Mouse (Mus musculus) neural tube, embryonic 14.5 days (tissue): ENCODE measurements around the gene Rexo5. TPM values are rescaled to one million over a fixed set of nuclear protein-coding genes. Genes with fewer than 3 reads are reported as not detected.

ENCODE experiments used
- ATAC-seq: fragments of 200-750 bp; cut with Nextera tagmentation; 2 replicates; pipeline ENCODE4 v1.8.0; 2017; ENCODE audit warnings: low read depth, mild to moderate bottlenecking, moderate TSS enrichment, moderate library complexity
- H3K27ac ChIP-seq: fragments of 300-500 bp; sonication (generic); 2 replicates; pipeline ENCODE4 v1.5.1; 2014; ENCODE audit warnings: low read depth, mild to moderate bottlenecking, control low read depth, low read length, moderate library complexity, mixed read lengths
- H3K27me3 ChIP-seq: fragments of 300-500 bp; sonication (generic); 2 replicates; pipeline ENCODE4 v1.6.1; 2014; ENCODE audit warnings: low read length; ENCODE audit not compliant: control insufficient read depth, insufficient read depth
- H3K36me3 ChIP-seq: fragments of 300-500 bp; sonication (generic); 2 replicates; pipeline ENCODE4 v1.6.1; 2014; ENCODE audit warnings: low read length, mixed read lengths; ENCODE audit not compliant: control insufficient read depth, insufficient read depth
- H3K4me1 ChIP-seq: fragments of 300-500 bp; sonication (generic); 2 replicates; pipeline ENCODE4 v1.6.1; 2014; ENCODE audit warnings: low read length; ENCODE audit not compliant: control insufficient read depth, insufficient read depth
- H3K4me2 ChIP-seq: fragments of 300-500 bp; sonication (generic); 2 replicates; pipeline ENCODE4 v1.6.1; 2014; ENCODE audit warnings: mild to moderate bottlenecking, low read depth, low read length, control low read depth
- H3K4me3 ChIP-seq: fragments of 300-500 bp; sonication (generic); 2 replicates; pipeline ENCODE4 v1.5.1; 2014; ENCODE audit warnings: low read depth, low read length, control low read depth, mixed read lengths
- H3K9ac ChIP-seq: fragments of 300-500 bp; sonication (generic); replicated peaks from 2 replicates; pipeline ENCODE4 v1.6.1; 2014; ENCODE audit warnings: low read depth, mild to moderate bottlenecking, control low read depth, low read length, mixed read lengths
- H3K9me3 ChIP-seq: fragments of 300-500 bp; sonication (generic); 2 replicates; pipeline ENCODE4 v1.6.1; 2016; ENCODE audit warnings: low read length; ENCODE audit not compliant: control insufficient read depth
- WGBS: fragments of 180-500 bp; shearing (Covaris S2); extraction: QIAGEN DNeasy Blood & Tissue Kit; methylation state at CpG from one replicate; pipeline ENCODE4 v1.1.7; 2014; 5-methylcytosine and 5-hydroxymethylcytosine counted together
- polyA plus RNA-seq: library from polyadenylated mRNA; unstranded; fragments of >200 nt; fragmentation: Nextera tagmentation; extraction: Ambion mirVana; gene quantifications from 2 replicates; pipeline ENCODE4 v1.2.1, GENCODE M21; 2014

The Rexo5 gene
- polyA plus RNA-seq, 1 experiment from 2014 or later = 14.3 TPM

DNA sequence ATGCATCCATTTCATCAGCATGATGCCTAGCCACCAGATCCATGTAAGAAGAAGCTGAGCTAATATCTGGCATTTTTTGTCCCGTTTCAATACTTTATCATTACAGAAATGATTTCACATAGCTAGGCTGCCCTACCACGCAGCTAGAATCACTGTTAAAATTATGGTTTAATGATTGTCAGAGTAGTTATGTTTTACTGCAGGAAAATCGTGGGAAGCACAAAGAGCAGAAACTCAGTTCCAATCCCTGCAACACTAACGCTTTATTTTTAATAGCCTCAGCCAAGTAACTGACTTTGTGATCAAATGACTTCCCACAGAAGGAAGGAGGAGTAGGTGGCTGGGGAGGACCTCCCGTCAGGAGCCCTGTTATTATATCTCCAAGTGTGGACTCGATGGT lies 26.8 kb upstream of the Rexo5 start:
- Histone ChIP-seq H3K9ac (no peak overlapping the region), H3K4me1 (no peaks in the 10 kb centered on the region), H3K27ac (no peak overlapping the region), H3K4me3 (no peak overlapping the region), H3K27me3 (no peaks in the 10 kb centered on the region), H3K9me3 (no peaks in the 10 kb centered on the region), H3K36me3 (no peaks in the 10 kb centered on the region), H3K4me2 (no peak overlapping the region)
- ATAC-seq = no peak
- WGBS = 83% methylated on average over 6 of the region's 6 CpGs

DNA sequence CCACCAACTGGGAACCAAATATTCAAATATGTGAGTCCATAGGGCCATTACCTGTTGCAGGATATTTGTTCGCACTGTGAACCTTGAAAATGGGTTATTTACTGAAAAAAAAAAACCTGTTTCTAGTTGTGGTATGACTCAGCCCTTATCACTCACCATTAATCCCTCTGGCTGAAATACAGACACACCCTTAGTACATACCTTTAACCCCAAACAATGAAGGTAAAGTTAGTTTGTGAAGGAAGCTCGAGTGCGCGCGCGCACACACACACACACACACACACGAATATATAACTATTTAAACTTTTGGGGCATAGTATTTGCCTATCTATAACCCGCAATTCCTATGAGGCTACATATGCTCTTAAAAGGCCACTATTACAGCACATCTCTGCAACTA lies 23.9 kb upstream of the Rexo5 start:
- no peak overlapping the region for H3K9ac ChIP-seq
- 93% methylated on average over 8 of the region's 8 CpGs for WGBS

GRCm38 (mm10) chr7:119783453-119783852 lies 10.4 kb upstream of the Rexo5 start:
- Histone ChIP-seq H3K36me3 (peaks cover 22% of the 10 kb centered on the region; the same call in 1 of the 2 replicates), H3K27me3 (no peaks in the 10 kb centered on the region), H3K27ac (no peak overlapping the region), H3K4me3 (no peak overlapping the region), H3K4me1 (no peaks in the 10 kb centered on the region), H3K4me2 (no peak overlapping the region), H3K9me3 (no peaks in the 10 kb centered on the region), H3K9ac (no peak overlapping the region)
- no peak for ATAC-seq
- WGBS = 93% methylated on average over 2 of the region's 2 CpGs

More for the DNA sequence above, 23.9 kb upstream of the Rexo5 start:
- ATAC-seq = no peak
- no peaks in the 10 kb centered on the region for H3K27me3 ChIP-seq
- H3K36me3 ChIP-seq = no peaks in the 10 kb centered on the region
- no peak overlapping the region for H3K4me2 ChIP-seq
- no peak overlapping the region for H3K4me3 ChIP-seq
- no peaks in the 10 kb centered on the region for H3K9me3 ChIP-seq
- no peaks in the 10 kb centered on the region for H3K4me1 ChIP-seq
- H3K27ac ChIP-seq = no peak overlapping the region

DNA sequence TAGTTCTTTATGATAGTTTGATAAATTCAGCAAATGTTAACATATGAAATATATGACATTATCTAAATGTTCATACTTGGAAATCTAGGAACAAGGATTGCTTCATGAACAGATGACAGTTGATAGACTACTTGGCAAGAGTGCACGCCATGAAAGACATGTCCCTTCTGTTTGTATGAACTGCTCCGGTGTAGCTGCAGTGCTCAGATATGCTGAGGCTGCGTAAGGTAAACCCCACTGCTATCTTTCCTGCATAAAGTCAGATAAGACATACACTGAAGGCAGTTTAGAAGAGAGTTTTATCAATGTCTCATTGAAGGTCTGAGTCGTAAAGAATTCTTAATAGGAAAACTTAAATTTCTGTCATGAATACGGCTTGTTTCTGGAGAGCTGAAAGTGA lies 8.9 kb upstream of the Rexo5 start:
- Histone ChIP-seq H3K4me3 (no peak overlapping the region), H3K36me3 (peaks cover 22% of the 10 kb centered on the region; the same call in 1 of the 2 replicates), H3K9me3 (no peaks in the 10 kb centered on the region), H3K27ac (no peak overlapping the region), H3K27me3 (no peaks in the 10 kb centered on the region), H3K4me1 (no peaks in the 10 kb centered on the region), H3K9ac (no peak overlapping the region), H3K4me2 (no peak overlapping the region)
- 99% methylated on average over 5 of the region's 5 CpGs for WGBS
- no peak for ATAC-seq

DNA sequence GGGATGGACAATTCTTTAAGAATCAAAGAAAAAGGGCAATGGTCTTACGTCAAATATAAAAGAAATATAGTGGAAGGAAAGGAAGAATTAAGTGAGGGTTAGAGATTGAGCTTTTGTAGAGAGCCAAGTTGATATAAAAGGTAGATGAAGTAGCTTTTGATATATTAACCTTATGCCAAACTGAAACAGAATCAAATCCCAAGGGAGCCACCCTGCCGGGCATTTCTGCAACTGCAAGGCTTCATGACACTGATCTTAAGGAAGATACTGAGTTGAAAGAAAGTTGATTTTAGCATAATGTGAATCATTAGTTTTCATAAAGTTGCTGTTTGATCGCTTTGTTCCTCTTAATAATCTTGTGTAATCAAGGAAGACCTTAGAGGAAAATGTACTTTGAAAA lies 4.8 kb upstream of the Rexo5 start:
- no peak overlapping the region for H3K9ac ChIP-seq
- H3K36me3 ChIP-seq = peaks cover 15% of the 10 kb centered on the region; the same call in 1 of the 2 replicates
- no peak overlapping the region for H3K27ac ChIP-seq
- H3K4me3 ChIP-seq = no peak overlapping the region
- WGBS = 85% methylated on average over 3 of the region's 3 CpGs
- no peaks in the 10 kb centered on the region for H3K27me3 ChIP-seq
- no peak overlapping the region for H3K4me2 ChIP-seq
- 0 out of 2 replicates have a peak, but pooled peaks cover 2% of the 10 kb centered on the region for H3K4me1 ChIP-seq
- ATAC-seq = no peak
- no peaks in the 10 kb centered on the region for H3K9me3 ChIP-seq

- H3K27ac ChIP-seq = peak overlapping the region; percentile 55
- 0 out of 2 replicates have a peak, but pooled peaks cover 6% of the 10 kb centered on the region for H3K4me1 ChIP-seq
- 0% methylated on average over 21 of the region's 21 CpGs for WGBS
- peak overlapping the region; percentile 82 for H3K4me2 ChIP-seq
- H3K9ac ChIP-seq = peak overlapping the region; percentile 62
- no peaks in the 10 kb centered on the region for H3K27me3 ChIP-seq
- H3K4me3 ChIP-seq = peak overlapping the region; percentile 70
- no peaks in the 10 kb centered on the region for H3K36me3 ChIP-seq
- no peaks in the 10 kb centered on the region for H3K9me3 ChIP-seq
- ATAC-seq = no peak; the same call in 1 of the 2 replicates
Measured at GRCm38 (mm10) chr7:119794251-119794638, 439 bp downstream of the Rexo5 start.

DNA sequence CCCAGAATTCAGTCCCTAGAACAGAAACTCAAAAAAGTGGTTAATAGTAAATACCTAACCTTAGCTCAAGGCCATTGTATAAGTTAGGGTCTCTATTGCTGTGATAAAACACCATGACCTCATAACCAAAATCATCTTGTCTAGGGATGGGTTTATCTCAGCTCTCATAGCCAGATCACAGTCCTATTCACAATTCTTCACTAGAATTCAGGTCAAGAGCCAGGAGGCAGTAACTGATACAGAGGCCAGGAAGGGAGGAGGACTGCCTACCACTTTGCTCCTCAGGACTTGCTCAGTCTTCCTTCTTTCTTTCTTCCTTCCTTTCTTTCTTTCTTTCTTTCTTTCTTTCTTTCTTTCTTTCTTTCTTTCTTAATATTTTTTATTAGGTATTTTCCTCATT lies 1.5 kb downstream of the Rexo5 start:
- H3K4me2 ChIP-seq = 0 out of 2 replicates have a peak overlapping the region, but pooled peaks have one; percentile 2
- no peak overlapping the region for H3K27ac ChIP-seq
- no peaks in the 10 kb centered on the region for H3K27me3 ChIP-seq
- no peaks in the 10 kb centered on the region for H3K9me3 ChIP-seq
- H3K36me3 ChIP-seq = no peaks in the 10 kb centered on the region
- H3K4me1 ChIP-seq = 0 out of 2 replicates have a peak, but pooled peaks cover 6% of the 10 kb centered on the region
- ATAC-seq = no peak
- no peak overlapping the region for H3K4me3 ChIP-seq
- no peak overlapping the region for H3K9ac ChIP-seq

DNA sequence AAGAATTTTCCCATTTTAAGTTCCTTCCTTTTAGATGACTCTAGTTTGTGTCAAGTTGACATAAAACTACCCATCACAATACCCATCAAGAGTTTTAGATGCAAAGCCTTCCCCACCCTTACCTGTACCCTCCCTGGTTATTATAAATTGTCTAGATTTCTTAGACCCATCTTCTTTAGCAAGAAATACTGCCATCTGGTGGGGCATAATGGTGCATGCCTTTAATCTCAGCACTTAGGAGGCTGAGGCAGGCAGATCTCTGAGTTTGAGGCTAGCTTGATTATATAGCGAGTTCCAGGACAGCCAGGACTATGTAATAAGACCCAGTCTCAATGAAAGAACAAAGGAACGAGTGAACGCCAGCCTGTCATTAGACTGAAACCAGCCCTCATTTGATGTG lies 6.7 kb downstream of the Rexo5 start:
- no peaks in the 10 kb centered on the region for H3K9me3 ChIP-seq
- no peaks in the 10 kb centered on the region for H3K36me3 ChIP-seq
- 97% methylated on average over 3 of the region's 3 CpGs for WGBS
- ATAC-seq = no peak
- no peak overlapping the region for H3K4me2 ChIP-seq
- H3K27me3 ChIP-seq = no peaks in the 10 kb centered on the region
- H3K4me3 ChIP-seq = no peak overlapping the region
- H3K9ac ChIP-seq = no peak overlapping the region
- H3K4me1 ChIP-seq = no peaks in the 10 kb centered on the region
- H3K27ac ChIP-seq = no peak overlapping the region

- H3K36me3 ChIP-seq = no peaks in the 10 kb centered on the region
- no peak for ATAC-seq
- H3K27me3 ChIP-seq = no peaks in the 10 kb centered on the region
- no peak overlapping the region for H3K4me2 ChIP-seq
- no peak overlapping the region for H3K4me3 ChIP-seq
- no peak overlapping the region for H3K27ac ChIP-seq
- no peak overlapping the region for H3K9ac ChIP-seq
- no peaks in the 10 kb centered on the region for H3K4me1 ChIP-seq
- no peaks in the 10 kb centered on the region for H3K9me3 ChIP-seq
- WGBS = 92% methylated on average over 3 of the region's 3 CpGs
Measured at GRCm38 (mm10) chr7:119800991-119801390, 7.2 kb downstream of the Rexo5 start.
